ENCODE assay signal across 8 mouse cellular contexts in genomic region chr14:55814885-55815284, GRCm38 (mm10). TPM values are rescaled to one million over a fixed set of nuclear protein-coding genes. Genes with fewer than 3 reads are reported as not detected.
DNase-seq lines count a peak whose midpoint lies in the region; ATAC-seq and TF ChIP-seq lines count a peak whose summit lies in the region.

No protein-coding gene starts in this region.

- H3K27ac ChIP-seq in bone marrow, adult 2 months (ENCODE audit: control insufficient read depth, insufficient read depth, low read depth, low read length, poor library complexity), result no peak overlapping the region
- H3K27ac ChIP-seq in embryonic fibroblast, embryonic 13.5 days (ENCODE audit: insufficient read depth, low read length), result peak overlapping the region; percentile 79
- peak overlapping the region; percentile 63 for H3K27ac ChIP-seq in lung, postnatal 0 days (ENCODE audit: low read length)

- H3K36me3 ChIP-seq in lung, postnatal 0 days (ENCODE audit: insufficient read depth, low read length), result no peaks in the 10 kb centered on the region

- no peaks in the 10 kb centered on the region for H3K27me3 ChIP-seq in lung, postnatal 0 days (replicated peaks; ENCODE audit: insufficient read depth, low read length)

- peak overlapping the region; percentile 61 for H3K4me2 ChIP-seq in lung, postnatal 0 days (replicated peaks; ENCODE audit: low read depth, low read length)

- peak; percentile 81 for ATAC-seq in lung, postnatal 0 days

- H3K4me1 ChIP-seq in bone marrow, adult 2 months (ENCODE audit: control insufficient read depth, insufficient read depth, low read length), result no peaks in the 10 kb centered on the region
- no peaks in the 10 kb centered on the region for H3K4me1 ChIP-seq in embryonic fibroblast, embryonic 13.5 days (ENCODE audit: control insufficient read depth, insufficient read depth, low read length)
- H3K4me1 ChIP-seq in lung, postnatal 0 days (ENCODE audit: insufficient read depth, low read depth, low read length), result no peaks in the 10 kb centered on the region

- WGBS in bone marrow, adult 2 months, result 23% methylated on average over 16 of the region's 16 CpGs
- 26% methylated on average over 16 of the region's 16 CpGs for WGBS in lung, postnatal 0 days

- intact Hi-C loops in heart, postnatal 14 days (cut with DNase I), result no loop called here

- no peak for TF ChIP-seq EP300 in lung, postnatal 0 days (IDR thresholded peaks at IDR 0.05)

- H3K4me3 ChIP-seq in bone marrow, adult 2 months (replicated peaks; ENCODE audit: control insufficient read depth, low read depth, low read length), result peak overlapping the region; percentile 1
- peak overlapping the region; percentile 22 for H3K4me3 ChIP-seq in embryonic fibroblast, embryonic 13.5 days (ENCODE audit: insufficient read depth, low read length)
- H3K4me3 ChIP-seq in lung, postnatal 0 days (ENCODE audit: low read depth, low read length), result peak overlapping the region; percentile 39

- H3K9ac ChIP-seq in lung, postnatal 0 days (replicated peaks; ENCODE audit: low read depth), result 0 out of 2 replicates have a peak overlapping the region, but pooled peaks have one; percentile 19

- TF ChIP-seq POLR2A in bone marrow, adult 2 months (IDR thresholded peaks at IDR 0.05; ENCODE audit: borderline replicate concordance, control insufficient read depth, low read depth, low read length), result no peak
- no peak for TF ChIP-seq POLR2A in embryonic fibroblast, embryonic 13.5 days (IDR thresholded peaks at IDR 0.05; ENCODE audit: low read depth, low read length)

- H3K9me3 ChIP-seq in lung, postnatal 0 days (ENCODE audit: low read length), result no peaks in the 10 kb centered on the region

- peak; percentile 89 for DNase-seq in ES-CJ7 (ENCODE audit: low read depth, low spot score)
- DNase-seq in heart, postnatal 14 days, result peak; percentile 45 to 65
- peak; percentile 84 to 90 for DNase-seq in kidney, postnatal 4 days
- peak; percentile 79 for DNase-seq in lung, postnatal 0 days (ENCODE audit: low spot score)
- peak; percentile 33 for DNase-seq in right cerebral cortex, adult 18-20 months
- no peak for DNase-seq in adipocyte (ENCODE audit: low spot score)

- no peak for TF ChIP-seq CTCF in bone marrow, adult 2 months (IDR thresholded peaks at IDR 0.05; ENCODE audit: control insufficient read depth, insufficient read depth, low read length)
- TF ChIP-seq CTCF in embryonic fibroblast, embryonic 13.5 days (IDR thresholded peaks at IDR 0.05; ENCODE audit: borderline replicate concordance, insufficient read depth, low read length), result no peak
- no peak for TF ChIP-seq CTCF in lung, postnatal 0 days (IDR thresholded peaks at IDR 0.05)

RNA-seq across cellular contexts. Expression of gene Nfatc4, which starts 8.1 kb away (rescaled TPM):
- 4.0 and 5.6 TPM in 2 replicates for polyA plus RNA-seq in bone marrow, adult 2 months (2011; ENCODE audit: insufficient read depth, insufficient read length, low replicate concordance, missing spikeins)
- 88.8 and 98.2 TPM in 2 replicates for polyA plus RNA-seq in embryonic fibroblast, embryonic 13.5 days (2011; ENCODE audit: insufficient read length, low read depth, missing spikeins)
- 1 to 10 TPM; 7.0 to 9.2 TPM for total RNA-seq in heart, postnatal 14 days (2021)
- 17.1 and 18.1 TPM in 2 replicates for polyA plus RNA-seq in lung, postnatal 0 days (2015; fragmentation: Nextera tagmentation; extraction: Ambion mirVana)

RNA-seq across cellular contexts. Expression of gene Ripk3, which starts 26.2 kb away (rescaled TPM):
- 27.7 and 38.9 TPM in 2 replicates for polyA plus RNA-seq in bone marrow, adult 2 months (2011; ENCODE audit: insufficient read depth, insufficient read length, low replicate concordance, missing spikeins)
- polyA plus RNA-seq in embryonic fibroblast, embryonic 13.5 days (2011; ENCODE audit: insufficient read length, low read depth, missing spikeins), result 109 and 141 TPM in 2 replicates
- total RNA-seq in heart, postnatal 14 days (2021), result 1 to 10 TPM; 4.4 to 6.1 TPM
- 16.2 and 24.2 TPM in 2 replicates for polyA plus RNA-seq in lung, postnatal 0 days (2015; fragmentation: Nextera tagmentation; extraction: Ambion mirVana)

RNA-seq across cellular contexts. Expression of gene Adcy4, which starts 31.0 kb away (rescaled TPM):
- polyA plus RNA-seq in bone marrow, adult 2 months (2011; ENCODE audit: insufficient read depth, insufficient read length, low replicate concordance, missing spikeins), result 2.3 and 4.7 TPM in 2 replicates
- polyA plus RNA-seq in embryonic fibroblast, embryonic 13.5 days (2011; ENCODE audit: insufficient read length, low read depth, missing spikeins), result 8.7 and 18.0 TPM in 2 replicates
- 10 to 100 TPM; 19.8 to 21.1 TPM for total RNA-seq in heart, postnatal 14 days (2021)
- polyA plus RNA-seq in lung, postnatal 0 days (2015; fragmentation: Nextera tagmentation; extraction: Ambion mirVana), result 29.3 and 33.3 TPM in 2 replicates

RNA-seq across cellular contexts. Expression of gene Nynrin, which starts 38.9 kb away (rescaled TPM):
- polyA plus RNA-seq in bone marrow, adult 2 months (2011; ENCODE audit: insufficient read depth, insufficient read length, low replicate concordance, missing spikeins), result 0.93 and 1.3 TPM in 2 replicates
- polyA plus RNA-seq in embryonic fibroblast, embryonic 13.5 days (2011; ENCODE audit: insufficient read length, low read depth, missing spikeins), result 31.7 and 36.6 TPM in 2 replicates
- total RNA-seq in heart, postnatal 14 days (2021), result 10 to 100 TPM; 13.6 to 15.8 TPM
- polyA plus RNA-seq in lung, postnatal 0 days (2015; fragmentation: Nextera tagmentation; extraction: Ambion mirVana), result 4.2 and 4.7 TPM in 2 replicates

RNA-seq across cellular contexts. Expression of gene Ltb4r1, which starts 49.1 kb away (rescaled TPM):
- 34.1 and 77.0 TPM in 2 replicates for polyA plus RNA-seq in bone marrow, adult 2 months (2011; ENCODE audit: insufficient read depth, insufficient read length, low replicate concordance, missing spikeins)
- 0.82 and 1.0 TPM in 2 replicates for polyA plus RNA-seq in embryonic fibroblast, embryonic 13.5 days (2011; ENCODE audit: insufficient read length, low read depth, missing spikeins)
- total RNA-seq in heart, postnatal 14 days (2021), result under 1 TPM; 0.37 to 0.60 TPM
- polyA plus RNA-seq in lung, postnatal 0 days (2015; fragmentation: Nextera tagmentation; extraction: Ambion mirVana), result 4.1 and 4.6 TPM in 2 replicates
